Mouse (Mus musculus) spleen, adult 2 months (tissue): Measurements from ENCODE around the gene Ctdspl.

Experiments
- CTCF ChIP-seq: fragments of 200-500 bp; IDR thresholded peaks from 2 replicates; pipeline ENCODE4 v1.5.1; 2011; ENCODE audit warnings: mild to moderate bottlenecking, inconsistent platforms; ENCODE audit not compliant: insufficient read depth, insufficient read length, insufficient replicate concordance; ENCODE audit errors: extremely low read depth
- POLR2A ChIP-seq: fragments of 200-500 bp; IDR thresholded peaks from 2 replicates; pipeline ENCODE4 v1.6.1; 2011; ENCODE audit warnings: low read depth, low read length, inconsistent platforms

GRCm38 (mm10) chr9:118949654-118950053, 23.4 kb downstream of the Ctdspl start:
- TF ChIP-seq CTCF: no peak
- no peak for TF ChIP-seq POLR2A
